Mouse (Mus musculus) heart, postnatal 25 days (tissue): Measurements from ENCODE around the gene Troap. TPM values are rescaled to one million over a fixed set of nuclear protein-coding genes. Genes with fewer than 3 reads are reported as not detected.
"Not testable (repeated sequence)": the region's sequence is repeated elsewhere in the genome, so short reads cannot be mapped to it uniquely, and the experiment has no call there.

Source experiments
- DNase-seq: peaks from one replicate; pipeline ENCODE4 v3.0.0; 2022; ENCODE audit warnings: low spot score
- intact Hi-C: fragments of 180-260 bp; cut with DNase I; formaldehyde crosslinking; loops from one replicate; pipeline ENCODE4 v1.15.1; 2025
- total RNA-seq, 2 experiments: library from RNA; stranded (reverse); gene quantifications; 2 replicates each; pipeline ENCODE4 v1.2.3; 2021

Gene Troap
- total RNA-seq, 2 experiments from 2014 or later = 0.13 to 0.67 TPM

GRCm38 (mm10) chr15:99039996-99040919 lies 34.1 kb upstream of the Troap start:
- intact Hi-C loops = no loop called here

GRCm38 (mm10) chr15:99040920-99041856 lies 33.2 kb upstream of the Troap start:
- intact Hi-C loops = no loop called here
- no peak for DNase-seq

More at GRCm38 (mm10) chr15:99039996-99040919, 34.1 kb upstream of the Troap start:
- no peak for DNase-seq

- intact Hi-C loops = no loop called here
- no peak for DNase-seq
Measured at GRCm38 (mm10) chr15:99042334-99042733, 32.0 kb upstream of the Troap start.

- no peak for DNase-seq
- intact Hi-C loops = no loop called here
Measured at GRCm38 (mm10) chr15:99044854-99045253, 29.5 kb upstream of the Troap start.

- intact Hi-C loops = not testable (repeated sequence)
Measured at GRCm38 (mm10) chr15:99045734-99046133, 28.6 kb upstream of the Troap start.

GRCm38 (mm10) chr15:99049473-99050253 lies 24.7 kb upstream of the Troap start:
- intact Hi-C loops = loop anchor here (2.0 to 5.0 kb wide), 3 partner anchors 38 to 218 kb away; partner anchors contain the start of gene C1ql4
- DNase-seq = no peak

More at GRCm38 (mm10) chr15:99045734-99046133, 28.6 kb upstream of the Troap start:
- DNase-seq = not testable (repeated sequence)

GRCm38 (mm10) chr15:99053373-99053772 lies 21.0 kb upstream of the Troap start:
- intact Hi-C loops = loop anchor here (5.0 kb wide), 2 partner anchors 34 to 214 kb away; partner anchors contain the start of gene C1ql4
- DNase-seq = no peak

- intact Hi-C loops = no loop called here
- DNase-seq = no peak
Measured at GRCm38 (mm10) chr15:99055040-99055439, 19.3 kb upstream of the Troap start, which contains the start of gene Prph. TSS of gene Prph (plus strand) at chr15:99055174.

GRCm38 (mm10) chr15:99055511-99055961 lies 18.8 kb upstream of the Troap start:
- intact Hi-C loops = no loop called here
- no peak for DNase-seq

- DNase-seq = no peak
- intact Hi-C loops = no loop called here
Measured at GRCm38 (mm10) chr15:99056332-99056731, 18.0 kb upstream of the Troap start.

GRCm38 (mm10) chr15:99065557-99066165 lies 8.7 kb upstream of the Troap start:
- intact Hi-C loops = no loop called here
- DNase-seq = no peak

- intact Hi-C loops = no loop called here
- DNase-seq = no peak
Measured at GRCm38 (mm10) chr15:99071988-99072387, 2.4 kb upstream of the Troap start.

- intact Hi-C loops = no loop called here
- DNase-seq = peak; percentile 97
Measured at GRCm38 (mm10) chr15:99074600-99075333, 392 bp downstream of the Troap start.

GRCm38 (mm10) chr15:99076011-99076410 lies 1.6 kb downstream of the Troap start:
- intact Hi-C loops, DNase-seq: not testable (repeated sequence)

- intact Hi-C loops = no loop called here
- no peak for DNase-seq
Measured at GRCm38 (mm10) chr15:99078181-99078910, 4.0 kb downstream of the Troap start.

- intact Hi-C loops = loop anchor here (5.0 kb wide), 1 partner anchor 187 kb away; no protein-coding TSS in a partner anchor
- no peak for DNase-seq
Measured at GRCm38 (mm10) chr15:99079804-99080203, 5.4 kb downstream of the Troap start.

GRCm38 (mm10) chr15:99082322-99082721 lies 7.9 kb downstream of the Troap start:
- intact Hi-C loops = loop anchor here (2.0 to 5.0 kb wide), 3 partner anchors 58 to 185 kb away; no protein-coding TSS in a partner anchor

More at GRCm38 (mm10) chr15:99082322-99082721, 7.9 kb downstream of the Troap start:
- DNase-seq = no peak
